Mouse (Mus musculus) right cerebral cortex, postnatal 10 days (tissue): ENCODE data around the gene Lrrc20.

Experiments used
- DNase-seq, 2 experiments: peaks; one replicate each; pipeline ENCODE4 v3.0.0; 2021; ENCODE audit warnings: low spot score in 2 of 2

The Lrrc20 gene

GRCm38 (mm10) chr10:61516866-61517265 is 41.3 kb downstream of the Lrrc20 start:
- DNase-seq: no peak

- DNase-seq: peak; percentile 39 to 44
Observed at GRCm38 (mm10) chr10:61517296-61518071, 41.9 kb downstream of the Lrrc20 start.

DNA sequence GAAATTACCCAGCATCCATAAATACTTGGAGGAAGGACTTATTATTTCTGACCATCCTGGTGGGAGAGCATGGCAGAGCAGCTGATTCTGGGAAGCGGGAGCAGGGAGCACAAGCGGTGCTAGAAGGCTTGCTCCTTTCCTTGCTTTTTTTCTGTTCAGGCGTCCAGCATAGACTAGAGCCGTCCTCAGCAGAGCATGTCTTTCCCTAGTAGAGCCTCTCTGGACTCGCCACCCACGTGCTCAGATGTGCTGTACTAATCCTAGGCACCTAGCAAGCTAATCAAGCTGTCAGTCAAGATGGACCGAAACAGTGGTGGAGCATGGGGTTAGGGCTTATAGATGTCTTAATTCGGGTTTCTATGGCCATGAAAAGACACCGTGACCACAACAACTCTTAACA is 42.7 kb downstream of the Lrrc20 start:
- DNase-seq: no peak

GRCm38 (mm10) chr10:61519491-61519890 is 43.9 kb downstream of the Lrrc20 start:
- DNase-seq: no peak

DNA sequence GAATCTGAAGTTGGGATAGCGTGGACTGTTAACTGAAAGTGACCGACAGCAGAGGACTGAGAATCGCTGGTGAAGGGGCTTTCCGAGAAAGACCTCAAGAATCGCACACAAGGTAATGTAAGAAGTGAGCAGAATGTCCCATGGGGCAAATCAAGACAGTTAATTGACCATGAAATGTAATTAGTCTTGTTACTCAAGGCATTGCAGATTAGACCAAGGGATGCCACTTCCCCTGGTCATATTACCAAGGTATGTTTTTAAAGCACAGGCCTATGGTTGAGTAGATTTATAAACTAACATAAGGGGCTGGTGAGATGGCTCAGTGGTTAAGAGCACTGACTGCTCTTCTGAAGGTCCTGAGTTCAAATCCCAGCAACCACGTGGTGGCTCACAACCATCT is 45.1 kb downstream of the Lrrc20 start:
- DNase-seq: no peak

- DNase-seq: no peak
Observed at GRCm38 (mm10) chr10:61530936-61531335, 55.3 kb downstream of the Lrrc20 start.

DNA sequence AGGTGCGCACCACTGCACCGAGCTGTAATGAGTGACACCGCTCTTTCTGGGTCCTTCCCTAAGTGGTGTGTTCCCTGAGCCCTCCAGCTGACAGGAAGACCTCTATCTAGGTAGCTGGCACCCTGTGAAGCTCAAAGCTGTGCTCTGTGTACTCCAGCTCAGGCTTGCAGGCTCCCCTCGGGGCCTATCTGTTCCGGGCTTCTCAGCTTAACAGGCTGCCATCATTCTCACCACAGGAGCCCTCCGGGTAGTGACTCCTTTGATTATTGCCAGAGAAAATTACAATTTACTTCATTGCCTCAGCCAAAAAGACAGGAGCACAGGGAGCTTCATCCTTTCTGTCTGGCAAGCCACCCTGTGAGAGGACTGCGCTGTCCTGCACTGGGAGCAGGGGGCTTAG is 57.7 kb downstream of the Lrrc20 start:
- no peak for DNase-seq

- DNase-seq: no peak
Observed at GRCm38 (mm10) chr10:61534371-61535101, 58.9 kb downstream of the Lrrc20 start.

DNA sequence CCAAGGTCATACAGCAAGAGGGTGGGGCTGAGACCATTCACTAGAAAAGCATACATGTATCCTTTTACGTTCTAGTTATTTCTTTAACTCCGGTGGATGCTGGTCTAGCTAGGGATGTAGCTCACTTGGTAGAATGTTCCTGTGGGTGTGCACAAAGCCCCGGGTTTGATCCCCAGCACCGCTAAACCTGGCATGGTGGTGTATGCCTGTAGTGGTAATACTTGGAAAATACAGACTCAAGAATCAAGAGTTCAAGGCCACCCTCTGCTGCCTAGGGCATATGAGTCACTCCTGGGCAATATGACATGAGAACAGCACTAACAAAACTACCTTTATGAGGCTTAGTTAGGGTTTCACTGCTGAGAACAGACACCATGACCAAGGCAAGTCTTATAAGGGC is 59.8 kb downstream of the Lrrc20 start:
- no peak for DNase-seq

- peak in 1 of 2 experiments; percentile 64 for DNase-seq
Observed at GRCm38 (mm10) chr10:61536130-61537035, 60.8 kb downstream of the Lrrc20 start.

DNA sequence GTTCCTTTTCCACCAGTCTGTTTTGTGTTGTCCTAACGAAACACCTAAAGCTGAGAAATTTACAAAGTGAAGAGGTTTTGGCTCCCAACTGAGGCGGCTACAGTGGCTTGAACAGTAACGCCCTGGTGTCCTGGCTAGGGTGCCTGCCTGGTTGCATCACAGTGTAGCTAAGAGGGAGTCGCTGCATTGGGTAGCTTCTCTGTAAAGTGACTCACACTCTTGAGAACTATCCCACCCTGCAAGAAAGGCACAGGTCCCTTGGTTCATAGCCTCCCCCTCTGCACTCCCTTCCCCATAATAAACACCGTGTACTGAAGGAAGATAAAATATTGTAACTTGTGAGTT is 61.4 kb downstream of the Lrrc20 start:
- no peak for DNase-seq

- no peak for DNase-seq
Observed at GRCm38 (mm10) chr10:61538446-61538845, 62.8 kb downstream of the Lrrc20 start.

GRCm38 (mm10) chr10:61544127-61544862 is 68.7 kb downstream of the Lrrc20 start:
- DNase-seq: no peak

- no peak for DNase-seq
Observed at GRCm38 (mm10) chr10:61544863-61545240, 69.3 kb downstream of the Lrrc20 start.

GRCm38 (mm10) chr10:61550106-61550505 is 74.5 kb downstream of the Lrrc20 start:
- DNase-seq: no peak

GRCm38 (mm10) chr10:61555155-61555554 is 79.6 kb downstream of the Lrrc20 start:
- no peak for DNase-seq

DNA sequence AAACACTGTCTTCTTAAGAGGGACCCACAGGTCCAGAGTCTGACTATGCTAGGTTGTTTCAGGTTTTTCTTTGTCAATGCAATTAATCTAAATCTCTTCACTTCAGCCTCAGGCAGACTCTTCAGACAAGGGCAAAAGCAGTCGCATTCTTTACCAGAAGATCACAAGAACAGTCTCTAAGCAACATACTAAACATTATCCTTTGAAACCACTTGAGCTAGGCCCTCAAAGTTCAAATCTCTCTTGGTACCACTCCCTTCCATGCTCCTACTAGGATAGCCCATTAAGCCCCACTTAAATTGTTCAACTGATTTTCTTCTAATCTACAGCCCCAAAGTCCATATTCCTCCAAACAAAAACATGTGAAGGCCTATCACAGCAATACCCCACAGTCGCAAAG is 83.0 kb downstream of the Lrrc20 start:
- DNase-seq: no peak

DNA sequence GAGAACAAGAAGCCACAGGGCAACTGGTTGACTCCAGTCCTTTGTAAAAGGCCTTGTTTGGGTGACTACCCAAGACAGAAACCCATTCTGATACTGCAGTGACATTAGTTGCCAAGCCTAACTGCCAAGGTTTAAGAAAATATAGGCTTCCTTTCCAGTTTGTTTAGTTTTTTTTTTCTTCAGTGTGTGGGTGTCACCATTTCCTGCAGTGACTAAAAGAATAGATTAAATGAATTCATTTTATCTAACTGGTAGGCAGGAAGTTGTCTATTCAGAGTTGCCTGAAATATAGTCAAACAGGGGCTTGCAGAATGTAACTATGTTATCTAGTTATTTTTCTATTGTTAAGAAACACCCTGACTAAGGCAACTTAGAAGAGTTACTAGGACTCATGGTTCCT is 83.9 kb downstream of the Lrrc20 start:
- no peak for DNase-seq

DNA sequence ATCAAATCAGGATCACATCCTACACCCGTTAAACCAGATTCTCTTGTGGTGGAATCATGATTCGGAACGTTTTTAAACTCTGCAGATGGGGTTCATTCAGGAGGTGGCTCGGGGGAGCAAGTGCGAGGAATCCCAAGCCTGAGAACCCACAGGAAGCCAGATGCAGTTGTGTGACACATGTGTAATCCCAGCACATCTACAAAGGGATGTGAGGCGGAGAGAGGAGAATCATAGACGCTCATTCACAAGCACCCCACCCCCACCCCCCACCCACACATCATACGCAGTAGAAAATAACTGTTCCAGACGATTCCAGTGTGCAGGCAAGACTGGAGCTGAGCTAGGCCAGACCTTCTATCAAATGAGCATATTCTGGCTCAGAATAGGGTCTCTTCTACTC is 87.9 kb downstream of the Lrrc20 start:
- no peak for DNase-seq

- DNase-seq: no peak
Observed at GRCm38 (mm10) chr10:61564408-61564807, 88.8 kb downstream of the Lrrc20 start.

- no peak for DNase-seq
Observed at GRCm38 (mm10) chr10:61570181-61570580, 94.6 kb downstream of the Lrrc20 start.

DNA sequence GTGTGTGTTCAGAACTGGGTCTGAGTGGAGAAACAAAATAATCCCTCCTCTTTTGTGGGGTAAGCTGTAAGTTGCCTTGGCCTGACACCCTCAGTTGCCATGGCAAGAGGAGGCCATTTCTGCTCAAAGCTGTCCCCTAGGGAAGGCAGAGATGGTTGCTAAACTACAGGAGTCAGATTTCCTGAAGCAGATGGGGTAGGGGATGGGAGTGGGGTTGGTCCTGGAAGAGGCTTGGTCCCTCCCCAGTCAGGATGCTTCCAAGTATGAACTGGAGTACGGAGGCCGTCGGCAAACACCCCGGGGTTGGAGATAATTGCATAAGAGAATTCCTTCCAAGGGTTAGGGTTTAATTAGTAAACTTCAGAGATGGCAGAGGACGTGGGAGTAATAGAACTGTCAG is 96.5 kb downstream of the Lrrc20 start:
- no peak for DNase-seq
